Mouse (Mus musculus) kidney, postnatal 25 days (tissue): ENCODE measurements around the gene Rpl6.
A peak's percentile ranks its signal among the peaks of the same experiment; 100 is the strongest.
"Not testable (repeated sequence)": the region's sequence is repeated elsewhere in the genome, so short reads cannot be mapped to it uniquely, and the experiment has no call there.

Experiments used
- DNase-seq, 2 experiments: peaks; one replicate each; pipeline ENCODE4 v3.0.0; 2021; ENCODE audit warnings: mixed read lengths in 2 of 2

Rpl6 gene

GRCm38 (mm10) chr5:121197337-121197736 is 6.9 kb upstream of the Rpl6 start:
- no peak for DNase-seq

- no peak for DNase-seq
Observed at GRCm38 (mm10) chr5:121198376-121198775, 5.9 kb upstream of the Rpl6 start.

GRCm38 (mm10) chr5:121201739-121202138 is 2.5 kb upstream of the Rpl6 start:
- DNase-seq: peak in 1 of 2 experiments; percentile 56

GRCm38 (mm10) chr5:121202467-121202866 is 1.8 kb upstream of the Rpl6 start:
- no peak for DNase-seq

GRCm38 (mm10) chr5:121205537-121206130 is 1.4 kb downstream of the Rpl6 start:
- not testable (repeated sequence) for DNase-seq

GRCm38 (mm10) chr5:121206540-121206939 is 2.3 kb downstream of the Rpl6 start:
- DNase-seq: no peak

GRCm38 (mm10) chr5:121206984-121207383 is 2.7 kb downstream of the Rpl6 start:
- DNase-seq: no peak

GRCm38 (mm10) chr5:121209755-121210600 is 5.7 kb downstream of the Rpl6 start:
- DNase-seq: no peak

GRCm38 (mm10) chr5:121210601-121210924 is 6.3 kb downstream of the Rpl6 start:
- DNase-seq: no peak

- DNase-seq: no peak
Observed at GRCm38 (mm10) chr5:121212108-121212507, 7.8 kb downstream of the Rpl6 start.

GRCm38 (mm10) chr5:121214707-121215106 is 10.4 kb downstream of the Rpl6 start:
- no peak for DNase-seq

- peak; percentile 62 to 79 for DNase-seq
Observed at GRCm38 (mm10) chr5:121215380-121216125, 11.3 kb downstream of the Rpl6 start.

GRCm38 (mm10) chr5:121216126-121216446 is 11.8 kb downstream of the Rpl6 start:
- DNase-seq: no peak

GRCm38 (mm10) chr5:121216584-121217312 is 12.5 kb downstream of the Rpl6 start:
- DNase-seq: not testable (repeated sequence)

- no peak for DNase-seq
Observed at GRCm38 (mm10) chr5:121217313-121217634, 13.0 kb downstream of the Rpl6 start.

GRCm38 (mm10) chr5:121219190-121219589 is 14.9 kb downstream of the Rpl6 start:
- DNase-seq: no peak

GRCm38 (mm10) chr5:121219980-121220731 is 15.9 kb downstream of the Rpl6 start, which contains the start of gene Hectd4:
Gene Hectd4 (plus strand): TSS chr5:121220219.
- peak; percentile 96 to 99 for DNase-seq

GRCm38 (mm10) chr5:121220732-121221301 is 16.5 kb downstream of the Rpl6 start:
- peak; percentile 33 to 46 for DNase-seq

GRCm38 (mm10) chr5:121221328-121221850 is 17.1 kb downstream of the Rpl6 start:
- DNase-seq: no peak

- DNase-seq: not testable (repeated sequence)
Observed at GRCm38 (mm10) chr5:121224020-121224419, 19.7 kb downstream of the Rpl6 start.

- DNase-seq: no peak
Observed at GRCm38 (mm10) chr5:121224856-121225255, 20.6 kb downstream of the Rpl6 start.

GRCm38 (mm10) chr5:121225854-121226253 is 21.6 kb downstream of the Rpl6 start:
- DNase-seq: no peak
